Mouse (Mus musculus) spleen, adult 2 months (tissue): ENCODE data around the gene Zfp217.

Experiments
- CTCF ChIP-seq: fragments of 200-500 bp; IDR thresholded peaks from 2 replicates; pipeline ENCODE4 v1.5.1; 2011; ENCODE audit warnings: mild to moderate bottlenecking, inconsistent platforms; ENCODE audit not compliant: insufficient read depth, insufficient read length, insufficient replicate concordance; ENCODE audit errors: extremely low read depth
- POLR2A ChIP-seq: fragments of 200-500 bp; IDR thresholded peaks from 2 replicates; pipeline ENCODE4 v1.6.1; 2011; ENCODE audit warnings: low read depth, low read length, inconsistent platforms

DNA sequence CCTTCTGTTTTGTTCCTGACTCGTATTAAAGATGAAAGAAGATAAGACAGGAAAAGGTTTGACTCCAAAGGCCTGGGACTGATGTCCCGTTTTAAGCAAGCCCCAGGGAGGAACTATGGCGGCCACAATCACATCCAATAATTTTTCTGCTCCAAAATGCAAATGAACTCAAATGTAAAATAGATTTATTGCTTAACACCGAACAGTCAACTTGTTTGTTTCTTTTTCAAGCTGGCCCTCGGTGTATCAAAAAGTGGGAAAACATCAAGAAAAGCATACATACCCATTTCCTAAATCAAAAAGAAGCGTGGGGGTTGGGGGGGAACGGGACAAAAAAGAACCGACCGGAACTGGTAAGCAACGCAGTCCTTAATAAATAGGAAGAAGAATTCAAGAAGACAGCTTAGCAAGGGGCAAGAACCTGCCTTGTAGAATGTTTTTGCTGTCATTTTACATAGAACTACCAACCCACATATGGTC lies 15.9 kb downstream of the Zfp217 start:
- TF ChIP-seq CTCF (no peak), POLR2A (no peak)
